Mouse (Mus musculus) testis, postnatal 10 days (tissue): ENCODE measurements around the gene Dnlz.
A peak's percentile ranks its signal among the peaks of the same experiment; 100 is the strongest.

ENCODE experiments used
- DNase-seq: peaks from one replicate; pipeline ENCODE4 v3.0.0; 2021; ENCODE audit warnings: low spot score

Dnlz gene

DNA sequence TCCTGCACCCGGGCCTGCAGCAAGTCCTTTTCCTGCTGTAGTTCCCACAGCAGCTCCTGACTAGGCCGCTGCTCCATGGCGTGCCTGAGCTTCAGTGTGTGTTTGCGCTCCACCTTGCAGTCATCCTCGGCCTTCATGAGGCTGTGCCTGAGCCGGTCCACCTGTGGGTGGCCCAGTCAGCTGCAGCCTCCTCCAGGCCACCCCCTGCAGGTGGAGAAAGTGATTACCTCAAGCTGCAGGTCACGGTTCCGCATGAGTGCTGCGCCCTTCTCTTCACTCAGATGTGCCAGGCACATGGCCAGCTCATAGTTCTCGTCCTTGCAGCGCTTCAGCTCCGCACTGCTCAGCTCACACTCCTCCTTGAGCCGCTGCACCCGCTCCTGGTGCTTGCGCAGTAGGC lies 5.6 kb upstream of the Dnlz start:
- no peak for DNase-seq

DNA sequence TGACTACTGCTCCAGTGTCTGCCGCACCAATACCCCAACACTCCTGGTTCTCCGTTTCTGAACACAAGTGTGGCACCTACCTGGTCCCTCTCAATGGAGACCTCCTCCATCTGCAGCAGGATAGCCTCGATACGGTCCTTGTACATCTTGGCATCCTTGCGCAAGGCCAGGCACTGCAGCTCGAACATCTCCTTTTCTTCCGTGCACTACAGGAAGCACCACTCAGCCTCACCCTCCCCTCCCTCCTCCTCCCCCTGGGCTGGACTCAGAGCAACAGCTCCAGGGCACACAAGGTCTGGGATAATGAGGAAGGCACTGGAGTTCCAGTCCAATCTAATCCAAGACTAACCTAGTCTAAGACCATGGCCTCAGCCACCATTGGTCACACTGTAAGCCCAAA lies 4.8 kb upstream of the Dnlz start:
- DNase-seq = no peak

DNA sequence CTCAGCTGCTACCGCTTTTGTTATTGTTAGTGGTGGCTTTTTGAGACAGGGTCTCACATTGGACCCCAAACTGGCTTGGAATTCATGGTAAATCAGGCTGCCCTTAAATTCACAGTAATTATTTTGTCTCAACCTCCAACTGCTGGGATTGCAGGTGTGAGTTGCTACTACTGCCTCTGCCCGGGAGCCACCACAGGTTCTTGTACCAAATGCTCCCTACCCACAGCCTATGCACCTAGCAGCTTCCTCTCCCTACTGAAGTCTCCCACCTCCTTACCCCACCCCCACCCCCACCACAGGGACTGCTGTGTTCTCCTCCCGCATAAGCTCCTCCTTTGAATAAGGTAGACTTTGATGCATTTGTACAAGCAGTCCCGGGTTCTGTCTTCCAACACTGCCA lies 4.3 kb upstream of the Dnlz start:
- no peak for DNase-seq

DNA sequence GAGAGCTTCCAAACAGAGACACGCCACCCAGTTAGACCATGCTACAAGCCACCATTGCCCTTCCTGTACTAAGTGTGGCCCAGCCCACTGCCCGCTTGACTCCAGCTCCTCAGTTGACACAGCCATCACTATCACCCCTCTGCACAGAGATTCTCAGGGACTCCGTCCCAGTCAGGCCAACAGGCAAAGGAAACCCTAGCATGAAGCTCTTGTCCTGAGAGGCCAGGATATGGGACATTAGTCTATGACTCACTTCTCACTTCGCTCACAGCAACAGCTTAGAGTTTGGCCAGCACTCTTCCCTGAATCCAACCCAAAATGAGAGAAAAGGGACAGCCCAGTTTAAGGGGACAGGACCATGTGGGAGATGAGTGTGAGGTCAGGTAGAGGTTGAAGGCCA lies 2.5 kb upstream of the Dnlz start:
- DNase-seq = no peak

DNA sequence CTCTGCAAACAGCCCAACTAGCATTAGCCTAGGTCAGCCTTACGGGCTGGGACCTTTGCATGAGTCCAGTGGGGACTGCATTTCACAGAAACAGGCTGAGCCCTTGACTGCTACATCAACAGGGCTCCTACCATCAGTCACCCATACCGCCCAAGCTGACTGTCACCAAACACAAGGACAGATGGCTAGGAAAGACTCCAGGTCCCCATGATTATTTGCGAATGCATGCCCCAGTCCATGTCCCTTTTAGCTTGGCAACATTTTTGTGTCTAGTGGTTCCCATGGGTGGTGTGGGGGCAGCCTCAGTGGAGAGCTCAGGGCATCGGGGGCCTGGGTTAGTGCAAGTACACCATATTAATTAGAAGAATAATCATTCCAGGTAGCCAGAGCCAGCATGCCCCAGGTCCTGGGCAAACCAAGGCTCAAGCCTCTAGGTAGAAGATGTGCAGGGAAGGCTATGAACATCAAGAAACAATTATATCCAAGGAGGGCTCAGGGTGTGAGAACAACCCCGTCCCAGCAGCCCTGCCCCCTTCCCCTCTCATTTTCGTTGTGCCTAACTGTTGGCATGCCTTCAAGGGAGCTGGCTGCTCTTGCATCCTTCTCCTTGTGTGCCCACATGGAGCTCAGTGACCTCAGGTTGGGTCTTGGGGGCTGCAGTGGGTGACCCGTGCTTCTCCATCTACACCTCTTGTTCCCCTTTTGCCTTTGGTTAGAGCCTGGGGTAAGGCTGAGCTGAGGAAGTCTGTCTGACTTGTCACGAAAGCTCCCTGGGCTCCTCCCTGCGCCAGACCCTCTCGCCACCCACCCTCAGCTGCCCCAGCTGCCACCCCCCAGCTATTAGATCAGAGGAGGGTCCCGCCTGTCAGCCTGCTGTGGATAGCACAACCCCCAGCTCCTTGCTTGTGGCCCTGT lies 1.4 kb upstream of the Dnlz start:
- DNase-seq = no peak

DNA sequence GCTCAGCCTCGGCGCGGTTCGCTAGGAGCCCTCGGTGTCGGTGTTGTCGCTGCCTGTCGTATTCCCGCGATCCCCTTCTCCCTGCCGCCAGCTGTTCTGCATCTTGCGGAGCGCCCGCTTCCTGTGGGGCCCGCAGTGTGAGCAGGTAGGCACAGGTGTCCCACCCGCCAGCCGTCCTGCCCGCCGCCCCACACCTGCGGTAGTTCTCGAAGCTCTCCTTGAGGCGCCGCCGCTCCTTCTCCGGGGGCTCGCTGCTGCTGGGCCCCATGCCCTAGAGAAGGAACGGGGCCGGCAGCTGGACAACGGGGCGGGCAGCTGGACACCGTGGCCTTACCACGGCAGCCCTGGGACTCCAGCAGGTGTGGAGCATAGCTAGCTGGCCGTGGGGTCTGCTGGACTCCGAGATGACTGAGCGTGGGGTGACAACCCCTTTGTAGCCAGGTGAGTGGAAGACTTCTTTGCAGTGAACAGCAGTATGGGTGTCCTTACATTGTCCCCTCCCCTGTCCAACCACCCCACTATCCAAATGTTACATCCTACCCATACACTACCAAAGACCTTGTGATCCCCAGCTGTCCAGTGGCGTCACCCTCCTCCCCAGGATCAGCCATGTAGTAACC lies 491 bp upstream of the Dnlz start:
- DNase-seq = no peak

DNA sequence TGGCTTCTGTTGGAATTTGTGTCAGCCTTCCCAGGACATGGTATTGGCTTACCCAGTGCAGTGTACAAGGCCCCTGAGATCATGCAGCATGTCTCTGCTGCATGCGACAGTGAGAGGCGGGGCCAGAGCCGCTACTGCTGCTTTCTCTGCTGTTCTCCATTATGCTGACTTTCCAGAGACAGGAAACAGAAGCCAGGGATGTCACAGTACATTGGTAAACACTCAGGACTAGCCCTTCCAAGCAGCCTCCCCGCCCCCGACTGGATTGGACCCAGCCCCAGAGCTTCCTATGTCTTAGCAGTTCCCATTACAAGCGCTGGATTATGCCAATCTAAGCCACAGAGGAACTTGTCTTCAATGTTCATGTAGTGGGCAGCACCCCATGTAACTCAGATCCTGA lies 3.7 kb downstream of the Dnlz start:
- DNase-seq = no peak

DNA sequence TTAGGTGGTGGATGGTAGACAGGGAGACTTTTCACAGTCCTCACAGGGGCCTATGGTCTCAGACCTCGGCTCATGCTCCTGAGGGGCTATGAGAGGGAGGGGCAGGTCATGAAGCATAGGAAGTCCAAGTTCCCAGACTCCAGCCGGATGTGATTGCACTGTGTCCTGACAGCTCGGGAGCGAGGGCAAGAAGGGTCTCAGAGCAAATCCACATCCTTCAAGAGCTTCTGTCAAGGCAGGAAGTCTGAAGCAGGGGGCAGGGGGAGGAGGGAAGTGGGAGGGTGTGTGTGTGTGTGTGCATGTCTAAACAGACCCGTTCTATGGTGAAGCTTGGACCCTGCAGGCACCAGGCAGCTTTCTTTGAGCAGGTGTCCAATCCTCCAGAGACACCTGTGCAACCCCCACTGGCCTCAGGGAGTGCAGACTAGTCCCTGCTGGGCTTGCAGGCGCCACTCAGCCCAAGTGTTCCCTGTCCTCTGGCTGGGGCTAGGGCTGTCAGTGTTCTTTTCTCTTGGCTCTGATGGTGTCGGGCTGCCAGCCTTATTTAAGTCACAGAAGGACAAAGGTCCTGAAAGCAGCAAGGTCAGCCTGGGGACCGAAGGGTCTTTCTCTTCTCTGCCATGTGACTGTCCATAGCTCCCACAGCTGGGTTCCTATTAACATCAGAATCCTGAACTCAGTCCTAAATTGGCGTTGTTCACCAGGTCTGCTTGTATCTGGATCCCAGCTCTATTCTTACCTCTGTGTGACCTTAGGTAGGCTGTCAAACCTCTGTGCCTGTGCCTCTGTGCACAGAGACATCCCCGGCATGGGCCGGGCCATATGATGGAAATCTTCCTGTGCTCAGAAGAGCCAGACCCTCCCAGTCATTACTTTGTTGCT lies 9.1 kb downstream of the Dnlz start:
- no peak for DNase-seq

DNA sequence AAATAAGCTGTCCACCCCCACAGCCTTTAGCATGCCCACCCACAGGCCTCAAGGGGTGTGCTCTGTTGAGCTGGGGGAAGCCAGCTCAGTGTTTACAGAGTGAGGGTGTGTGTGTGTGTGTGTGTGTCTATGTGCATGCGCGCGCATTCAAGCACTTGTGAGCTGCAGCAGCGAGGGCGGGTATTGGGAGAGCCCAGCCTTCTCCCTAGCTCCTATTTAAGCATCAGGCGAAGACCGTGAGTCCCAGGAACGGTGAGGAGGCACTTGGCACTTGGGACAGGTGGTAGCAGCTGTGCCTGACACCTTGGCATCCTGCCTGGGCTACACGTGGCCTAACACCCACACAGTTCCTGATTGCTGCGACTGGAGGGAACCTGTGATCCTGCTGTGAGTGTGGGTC lies 9.9 kb downstream of the Dnlz start:
- peak; percentile 83 for DNase-seq

DNA sequence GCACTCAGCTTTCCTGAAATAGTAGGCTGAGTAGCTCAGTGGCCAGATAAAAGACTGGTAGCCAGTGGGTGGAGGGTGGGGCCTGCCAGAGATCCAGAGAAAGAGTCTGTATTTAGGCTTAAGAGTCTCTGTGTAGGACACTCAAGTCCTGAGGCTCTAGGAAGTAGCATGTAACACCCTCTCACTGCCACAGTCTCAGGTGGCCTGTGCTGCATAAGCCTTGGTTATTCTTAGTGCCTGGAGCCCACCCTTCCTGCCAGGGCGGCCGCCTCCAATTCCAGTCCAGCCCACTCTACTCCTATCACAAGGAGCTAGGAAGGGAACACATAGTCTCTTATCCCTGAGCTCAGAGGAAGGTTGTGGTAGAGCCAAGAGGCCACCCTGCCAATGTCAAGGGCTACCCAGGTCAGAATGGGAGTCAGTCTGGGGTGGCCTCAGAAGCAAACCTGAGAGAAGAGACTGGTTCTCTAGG lies 10.4 kb downstream of the Dnlz start:
- no peak for DNase-seq

DNA sequence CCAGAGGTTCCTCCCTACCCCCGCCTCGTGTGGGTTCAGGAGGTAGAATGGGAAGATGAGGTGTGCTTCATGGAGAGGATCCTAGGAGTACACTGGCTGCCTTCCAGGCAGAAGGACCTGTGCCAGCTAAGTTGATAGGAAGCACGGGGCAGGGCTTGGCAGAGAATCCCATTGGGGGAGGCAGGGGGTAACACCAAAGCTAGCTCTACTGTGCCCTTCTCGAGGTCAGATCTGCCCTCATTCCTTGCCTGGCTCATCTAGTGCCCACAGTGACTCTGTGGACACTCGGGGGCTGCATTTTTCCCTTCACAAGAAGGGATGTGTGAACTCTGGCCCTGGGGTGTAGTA lies 12.7 kb downstream of the Dnlz start:
- DNase-seq = peak; percentile 83

DNA sequence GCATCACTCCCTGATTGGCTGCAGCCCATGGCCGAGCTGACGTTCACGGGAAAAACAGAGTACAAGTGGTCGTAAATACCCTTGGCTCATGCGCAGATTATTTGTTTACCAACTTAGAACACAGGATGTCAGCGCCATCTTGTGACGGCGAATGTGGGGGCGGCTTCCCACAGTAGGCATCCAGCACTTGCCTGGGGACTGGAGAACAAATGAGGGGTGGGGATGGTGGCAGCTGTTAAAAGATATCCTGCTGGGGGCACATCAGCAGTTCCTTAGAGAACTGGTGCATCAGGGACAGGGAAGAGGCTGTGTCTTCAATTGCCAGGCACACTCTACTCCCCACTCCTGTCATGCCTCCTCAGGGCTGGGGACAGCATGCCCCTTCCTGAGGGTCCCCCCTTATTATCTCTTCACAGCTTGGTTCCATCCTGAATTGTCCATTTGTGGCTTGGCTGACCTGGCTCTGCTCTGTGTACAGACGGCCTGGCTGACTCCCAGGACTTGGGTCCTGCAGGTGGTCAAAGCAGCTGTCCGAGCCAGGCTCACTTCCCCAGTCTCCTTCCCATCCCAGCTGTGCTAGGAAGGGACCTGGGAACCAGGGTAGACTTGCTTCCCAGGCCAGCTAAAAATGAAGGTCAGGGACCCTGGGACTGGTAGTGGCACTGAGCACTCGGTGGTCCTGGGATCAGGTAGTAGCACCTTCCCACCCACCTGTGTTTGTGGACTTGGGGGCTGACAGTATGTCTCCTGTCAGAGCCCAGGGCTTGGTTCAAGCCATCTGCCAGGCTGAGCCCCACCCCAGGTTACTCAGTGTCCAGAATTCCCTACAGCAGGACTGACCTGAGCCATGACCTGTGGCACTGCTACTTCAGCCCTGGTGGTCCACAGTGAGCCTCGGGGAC lies 13.4 kb downstream of the Dnlz start:
- no peak for DNase-seq

DNA sequence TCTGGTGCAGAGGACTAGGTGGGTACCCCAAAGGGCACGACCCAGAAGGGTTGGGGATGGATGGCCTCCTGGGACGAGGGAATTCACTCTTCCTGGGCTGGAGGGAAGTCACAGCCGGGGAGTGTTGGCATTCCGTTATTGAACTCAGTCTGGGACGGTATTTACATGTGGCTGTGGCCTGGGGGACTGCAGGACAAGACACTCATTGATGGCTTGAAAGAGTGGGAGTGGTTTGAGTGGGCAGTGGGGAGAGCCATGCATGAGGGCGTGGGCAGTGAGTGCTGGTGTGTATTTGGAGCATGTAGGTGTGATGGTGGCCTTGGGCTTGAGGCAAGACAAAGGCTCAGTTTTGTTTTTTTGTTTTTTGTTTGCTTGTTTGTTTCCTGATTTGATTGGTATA lies 21.2 kb downstream of the Dnlz start:
- DNase-seq = no peak

DNA sequence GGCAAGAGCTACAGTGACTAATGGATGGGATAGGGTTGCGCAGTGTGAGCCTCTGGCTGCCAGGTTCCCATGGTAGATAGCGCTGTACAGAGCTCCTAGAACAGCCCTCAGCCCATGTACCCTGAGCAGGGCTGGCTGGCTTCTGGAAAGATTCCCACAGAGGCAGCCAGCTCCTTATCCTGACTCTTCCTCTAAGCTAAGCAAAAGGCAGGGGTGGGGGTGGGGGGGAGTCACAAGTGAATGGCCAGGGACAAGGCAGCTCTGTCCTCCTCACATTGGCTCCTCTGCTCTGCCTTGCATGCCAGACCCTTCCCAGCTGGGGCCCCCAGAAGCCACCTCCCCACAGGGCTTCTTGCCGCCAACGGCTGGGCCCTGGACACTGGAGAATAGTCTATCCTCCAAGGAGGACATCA lies 21.8 kb downstream of the Dnlz start:
- no peak for DNase-seq

DNA sequence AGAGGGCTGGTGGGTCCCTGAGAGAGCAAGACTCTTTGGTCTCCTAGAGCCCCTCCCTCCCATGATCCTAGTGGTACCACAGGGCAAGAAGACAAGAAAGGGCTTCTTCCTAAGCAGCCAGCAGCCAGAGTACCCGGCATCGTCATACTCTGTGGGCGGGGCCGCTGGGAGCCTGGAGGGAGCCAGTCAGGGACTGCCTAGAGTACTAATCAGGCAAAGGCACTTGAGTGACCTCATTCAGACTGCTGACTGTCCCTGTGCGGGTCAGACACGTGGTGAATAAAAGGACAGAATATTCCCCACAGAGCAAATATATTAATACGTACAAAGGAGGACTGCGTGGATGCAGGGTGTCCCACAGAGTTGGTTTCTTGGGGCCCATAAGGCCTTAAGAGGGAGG lies 22.5 kb downstream of the Dnlz start:
- no peak for DNase-seq

DNA sequence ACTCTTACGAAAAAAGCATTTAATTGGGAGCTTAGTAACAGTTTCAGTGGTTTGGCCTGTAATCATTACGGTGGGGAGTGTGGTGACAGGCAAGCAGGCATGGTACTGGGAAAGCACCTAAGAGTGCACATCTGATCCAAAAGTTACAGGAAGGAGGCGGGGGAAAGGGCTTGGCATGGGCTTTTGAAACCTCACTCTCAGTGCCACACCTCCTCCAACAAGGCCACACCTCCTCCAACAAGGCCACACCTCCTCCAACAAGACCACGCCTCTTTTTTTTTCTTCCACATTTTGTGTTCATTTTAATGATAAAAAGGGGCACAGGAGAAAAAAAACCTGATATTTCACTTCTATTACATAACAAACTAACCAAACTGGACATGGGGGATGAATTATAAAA lies 24.1 kb downstream of the Dnlz start:
- DNase-seq = no peak

DNA sequence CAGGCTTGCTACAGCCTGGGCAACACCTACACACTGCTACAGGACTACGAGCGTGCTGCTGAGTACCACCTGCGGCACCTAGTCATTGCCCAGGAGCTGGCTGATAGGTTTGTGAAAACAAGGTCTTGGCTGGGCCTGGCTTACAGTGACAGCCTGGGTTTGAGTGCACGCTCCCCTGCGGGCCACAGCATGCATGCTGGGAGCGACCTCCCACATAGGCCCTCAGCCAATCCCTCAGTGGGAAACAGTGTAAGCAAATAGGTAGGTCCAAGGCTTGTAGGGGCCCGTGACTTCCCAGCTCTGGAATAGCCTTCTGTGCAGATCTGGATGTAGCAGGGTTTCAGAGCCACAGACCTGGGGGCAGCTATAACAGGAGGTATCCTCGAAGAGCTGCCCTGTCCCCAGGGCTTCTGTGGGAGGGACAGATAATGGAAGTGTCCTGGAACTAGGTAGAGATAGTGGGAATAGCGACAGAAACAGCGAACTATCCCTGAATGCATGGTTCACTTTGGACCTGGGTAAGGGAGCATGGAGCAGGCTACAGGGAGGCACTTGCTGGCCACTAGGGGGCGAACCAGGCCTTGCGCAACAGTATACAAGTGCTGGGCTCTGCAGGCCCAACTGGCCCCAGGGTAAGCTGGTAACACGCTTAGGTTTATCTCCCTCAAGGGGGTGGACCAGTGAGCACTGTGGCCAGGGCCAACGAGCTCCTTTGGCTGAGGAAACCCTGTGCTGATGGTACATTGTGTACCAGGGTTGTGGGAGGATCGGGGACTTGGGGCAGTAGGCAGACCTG lies 26.3 kb downstream of the Dnlz start:
- peak; percentile 81 for DNase-seq

DNA sequence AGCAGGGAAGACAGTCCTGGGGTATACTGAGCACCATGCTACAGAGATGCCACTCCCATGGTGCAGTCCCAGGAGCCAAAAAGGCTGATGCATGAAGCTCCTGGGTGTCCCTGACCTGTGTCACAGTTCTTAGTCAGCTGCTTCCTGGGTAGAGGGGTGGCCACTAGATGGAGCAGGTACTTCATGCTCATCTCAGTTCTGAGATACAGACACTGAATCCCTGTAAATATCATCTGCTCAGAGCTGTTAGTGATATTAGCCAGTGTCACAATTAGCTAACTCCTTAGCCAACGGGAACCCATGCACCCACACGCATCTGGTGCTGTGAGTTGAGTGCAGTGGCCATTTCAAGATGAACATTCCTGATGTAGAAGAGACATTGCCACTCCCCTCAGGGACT lies 27.0 kb downstream of the Dnlz start:
- DNase-seq = no peak

DNA sequence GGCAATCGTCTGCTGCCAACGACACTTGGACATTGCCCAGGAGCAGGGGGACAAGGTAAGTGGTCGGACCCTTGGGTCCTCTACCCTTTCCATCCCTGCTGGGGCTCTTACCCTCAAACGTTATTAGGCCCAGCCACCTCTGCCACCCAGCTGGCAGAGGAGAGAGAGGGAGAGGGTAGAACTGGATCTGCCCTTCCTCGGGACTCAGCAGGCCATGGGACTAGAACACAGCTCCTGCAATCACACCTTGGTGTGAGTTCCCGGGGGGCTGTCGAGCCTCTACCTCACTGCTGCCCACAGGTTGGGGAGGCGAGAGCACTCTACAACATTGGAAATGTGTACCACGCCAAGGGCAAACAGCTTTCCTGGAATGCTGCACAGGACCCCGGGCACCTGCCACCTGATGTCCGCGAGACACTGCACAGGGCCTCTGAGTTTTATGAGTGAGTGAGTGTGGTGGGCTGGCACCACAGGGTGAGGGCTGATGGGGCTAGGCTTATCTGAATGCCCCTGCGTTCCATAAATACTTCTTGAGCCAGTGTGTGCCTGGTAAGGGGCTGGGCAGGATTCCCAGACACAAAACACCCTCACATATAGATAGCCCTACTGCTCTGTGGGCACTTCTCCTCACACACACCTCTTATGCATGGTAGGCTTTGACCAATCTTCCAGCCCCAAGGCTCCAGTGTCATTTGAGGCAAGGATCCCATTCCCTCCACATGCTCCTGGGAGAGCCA lies 28.2 kb downstream of the Dnlz start:
- DNase-seq = no peak
